Mouse (Mus musculus) induced T-regulatory cell, adult 2 months (primary cell): ENCODE measurements at regions not wholly inside any gene's neighbourhood (a gene's known extent, or its start where the extent isn't known, plus 50 kb on each side); places are given as distances from the start of the nearest gene placed in this dataset.

Experiments
- DNase-seq: peaks from one replicate; pipeline ENCODE4 v3.0.0-alpha.2; 2012; ENCODE audit warnings: low read depth

DNA sequence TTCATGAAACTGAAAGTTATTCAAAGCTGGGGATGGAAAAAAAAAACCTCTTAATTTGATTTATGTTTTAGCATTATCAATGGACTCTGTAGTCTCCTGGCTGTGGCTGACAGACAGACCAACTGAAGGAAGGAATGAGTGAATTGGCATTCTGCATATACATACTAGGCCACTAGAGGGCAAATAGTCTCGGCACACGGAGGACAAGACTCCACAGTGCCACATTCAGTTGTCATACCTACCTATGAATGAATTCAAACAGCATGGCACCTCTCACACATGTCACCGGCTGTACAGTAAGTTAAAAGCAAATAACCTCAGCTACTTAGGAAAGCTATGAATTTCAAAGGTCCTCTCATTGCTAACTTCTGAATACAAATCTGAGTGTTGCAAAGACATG is 200.5 kb downstream of the Rab11fip2 start:
- peak; percentile 41 for DNase-seq

DNA sequence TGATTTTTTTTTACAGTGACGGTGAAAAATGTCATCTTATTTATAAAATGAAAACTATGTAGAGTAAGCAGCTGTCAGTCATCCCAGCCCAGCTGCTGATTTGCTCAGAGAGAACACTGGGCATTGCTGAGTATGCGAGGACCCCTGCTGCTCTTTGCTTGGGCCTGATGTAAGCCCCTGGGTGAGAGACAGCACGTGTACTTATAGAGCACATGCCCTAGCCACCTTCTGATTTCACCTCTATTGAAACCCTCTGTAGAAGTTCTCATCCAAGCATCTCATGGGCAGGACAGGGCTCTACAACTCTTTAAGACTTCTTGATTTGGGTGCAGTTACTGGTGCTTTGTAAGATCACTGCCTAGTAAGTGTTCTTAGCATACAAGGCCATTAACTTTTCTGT is 182.2 kb downstream of the Rab11fip2 start:
- no peak for DNase-seq

DNA sequence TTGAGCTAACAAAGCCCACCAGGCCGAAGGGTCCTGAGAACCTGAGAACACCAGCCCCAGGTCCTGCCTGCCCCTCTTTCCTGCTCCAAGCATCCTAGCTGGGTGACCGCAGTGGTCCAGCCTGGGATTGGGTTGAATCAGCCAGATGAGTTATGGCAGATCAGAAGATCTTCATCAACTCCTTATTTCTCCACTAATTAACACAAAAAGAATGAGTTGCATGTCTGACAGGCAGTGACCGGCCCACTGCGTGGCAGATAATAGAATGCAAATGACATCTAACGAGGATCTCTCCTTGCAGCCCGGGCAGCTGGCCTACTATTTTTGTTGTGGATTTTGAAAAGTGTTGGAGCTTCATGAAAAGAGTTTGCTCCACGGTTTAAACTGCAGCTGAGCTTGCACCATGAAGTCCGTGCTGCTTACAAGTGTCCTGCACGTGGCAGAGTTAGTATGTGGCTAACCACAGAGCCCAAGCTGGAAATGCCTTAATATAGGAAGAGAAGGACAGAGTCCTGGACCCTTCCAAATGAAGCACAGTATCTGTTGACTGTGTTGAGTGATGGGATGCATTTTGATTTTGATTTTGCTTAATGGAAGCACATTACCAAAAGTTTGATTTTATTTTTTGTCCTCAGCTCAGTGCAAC is 158.9 kb downstream of the Rab11fip2 start:
- no peak for DNase-seq

DNA sequence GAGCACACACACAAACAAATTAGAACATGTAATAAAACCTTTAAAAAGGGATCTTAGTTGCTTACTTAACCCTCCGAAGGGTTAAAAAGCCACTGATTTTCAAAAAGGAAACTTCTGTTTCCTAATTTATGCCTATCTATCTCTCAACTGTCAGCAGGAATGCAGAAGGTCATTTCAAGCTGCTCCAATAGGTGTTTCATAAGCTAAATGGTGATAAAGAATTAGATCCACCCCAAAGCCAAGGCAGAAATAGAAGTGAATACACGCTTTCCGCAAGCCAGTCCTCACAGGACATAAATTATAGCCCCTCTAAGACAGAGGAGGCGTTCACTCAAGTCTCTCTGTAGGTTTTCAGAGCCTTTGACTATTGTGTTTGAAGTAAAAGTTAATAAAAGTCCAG is 112.2 kb downstream of the Rab11fip2 start:
- DNase-seq: no peak

GRCm38 (mm10) chr19:59837138-59837537 is 106.3 kb downstream of the Rab11fip2 start:
- DNase-seq: no peak

DNA sequence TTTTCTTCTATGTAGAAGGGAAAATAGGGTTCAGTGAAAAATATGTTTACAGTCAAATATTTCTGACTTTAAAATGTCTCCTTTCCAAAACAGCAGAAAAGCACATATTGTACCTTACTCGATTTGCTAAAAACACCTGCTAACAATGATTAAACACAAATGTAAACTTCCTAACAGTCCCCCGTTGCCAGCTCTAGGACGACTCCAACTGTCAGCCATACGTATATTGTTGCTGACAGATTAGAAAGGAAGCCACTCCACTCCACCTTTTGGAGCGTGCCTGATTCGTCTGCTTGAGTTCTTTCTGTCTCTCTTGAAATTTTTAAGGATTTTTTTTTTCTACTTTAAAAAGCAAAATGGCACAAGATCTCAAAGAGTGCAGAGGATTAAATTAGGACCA is 105.8 kb downstream of the Rab11fip2 start:
- no peak for DNase-seq

DNA sequence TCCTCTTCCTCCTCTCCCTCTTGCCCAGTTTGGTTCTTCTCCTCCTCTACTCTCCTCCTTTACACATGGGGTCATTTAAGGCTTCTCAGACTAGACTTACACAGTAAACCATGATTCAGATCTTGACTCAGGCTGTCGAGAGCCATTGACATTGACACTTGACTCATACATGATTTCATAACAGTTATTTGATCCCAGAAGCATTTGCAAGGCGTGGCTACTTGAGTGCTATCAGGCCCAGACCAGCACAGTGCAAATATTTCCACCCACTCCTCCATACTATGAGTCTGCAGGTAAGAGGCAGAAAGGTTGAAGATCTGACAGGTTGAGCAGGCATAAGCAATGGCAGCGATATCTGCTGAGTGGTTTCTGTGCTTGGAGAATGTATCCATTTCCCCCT is 99.2 kb downstream of the Rab11fip2 start:
- no peak for DNase-seq

- DNase-seq: no peak
Measured at GRCm38 (mm10) chr19:59846807-59847206, 96.6 kb downstream of the Rab11fip2 start.

GRCm38 (mm10) chr19:59850696-59851095 is 92.8 kb downstream of the Rab11fip2 start:
- DNase-seq: no peak

GRCm38 (mm10) chr19:59852011-59852738 is 91.3 kb downstream of the Rab11fip2 start:
- no peak for DNase-seq
